Mouse (Mus musculus) MEL (cell line): Measurements from ENCODE around the gene 9530003J23Rik. TPM values are rescaled to one million over a fixed set of nuclear protein-coding genes. Genes with fewer than 3 reads are reported as not detected.
"Not testable (repeated sequence)": the region's sequence is repeated elsewhere in the genome, so short reads cannot be mapped to it uniquely, and the experiment has no call there.

Experiments
- DNase-seq: peaks from one replicate; pipeline ENCODE4 v3.0.0; 2011; ENCODE audit warnings: low read depth, low spot score
- H3K27ac ChIP-seq: 2 replicates; pipeline ENCODE4 v1.5.1; 2012; ENCODE audit warnings: low read depth, mild to moderate bottlenecking, control low read depth, low read length, moderate library complexity; ENCODE audit not compliant: control insufficient read depth
- H3K27me3 ChIP-seq, 2 experiments: fragments of 150-350 bp in 1 of 2; sonication (generic) in 1 of 2; 2 replicates each; pipeline ENCODE4 v1.6.1; 2012; ENCODE audit warnings: low read length in 2 of 2, mild to moderate bottlenecking in 2 of 2, improper control_type of control experiment in 1 of 2, moderate library complexity in 1 of 2; ENCODE audit not compliant: insufficient read depth in 2 of 2, control insufficient read depth in 1 of 2
- H3K36me3 ChIP-seq, 2 experiments: 2 replicates each; pipeline ENCODE4 v1.6.1; 2012 to 2014; ENCODE audit warnings: low read length in 2 of 2, improper control_type of control experiment in 1 of 2, inconsistent platforms in 1 of 2, mild to moderate bottlenecking in 1 of 2; ENCODE audit not compliant: insufficient read depth in 2 of 2, control insufficient read depth in 1 of 2
- H3K4me1 ChIP-seq, 2 experiments: fragments of 150-350 bp in 1 of 2; sonication (generic) in 1 of 2; 2 replicates each; pipeline ENCODE4 v1.6.1; 2012; ENCODE audit warnings: low read length in 2 of 2, improper control_type of control experiment in 1 of 2, mild to moderate bottlenecking in 1 of 2; ENCODE audit not compliant: insufficient read depth in 2 of 2, control insufficient read depth in 1 of 2
- H3K4me3 ChIP-seq, 2 experiments: fragments of 150-350 bp in 1 of 2; sonication (generic) in 1 of 2; 2 replicates each; pipeline ENCODE4 v1.5.1; 2012; ENCODE audit warnings: low read depth in 2 of 2, low read length in 2 of 2, mild to moderate bottlenecking in 2 of 2, moderate library complexity in 2 of 2, control low read depth in 1 of 2, improper control_type of control experiment in 1 of 2; ENCODE audit not compliant: control insufficient read depth in 1 of 2, insufficient read depth in 1 of 2
- H3K79me2 ChIP-seq: 2 replicates; pipeline ENCODE4 v1.6.1; 2012; ENCODE audit warnings: mild to moderate bottlenecking, low read length, moderate library complexity; ENCODE audit not compliant: control insufficient read depth, poor library complexity, insufficient read depth
- H3K9ac ChIP-seq: 2 replicates; pipeline ENCODE4 v1.6.1; 2012; ENCODE audit warnings: low read depth, mild to moderate bottlenecking, control low read depth, low read length, moderate library complexity; ENCODE audit not compliant: control insufficient read depth, poor library complexity, severe bottlenecking
- H3K9me3 ChIP-seq: fragments of 150-350 bp; sonication (generic); replicated peaks from 2 replicates; pipeline ENCODE4 v1.6.1; 2012; ENCODE audit warnings: mild to moderate bottlenecking, low read length, improper control_type of control experiment, moderate library complexity; ENCODE audit not compliant: insufficient read depth
- ELF1 ChIP-seq: IDR thresholded peaks from 2 replicates; pipeline ENCODE4 v1.6.1; 2014; ENCODE audit warnings: low read depth, mild to moderate bottlenecking, inconsistent platforms, low read length, improper control_type of control experiment, moderate library complexity
- ETS1 ChIP-seq: IDR thresholded peaks from 2 replicates; pipeline ENCODE4 v1.6.1; 2012; ENCODE audit warnings: low read depth, mild to moderate bottlenecking, inconsistent platforms, low read length, improper control_type of control experiment, moderate library complexity
- HCFC1 ChIP-seq: IDR thresholded peaks from 2 replicates; pipeline ENCODE4 v1.6.1; 2012; ENCODE audit warnings: low read depth, mild to moderate bottlenecking, inconsistent platforms, low read length, improper control_type of control experiment, moderate library complexity
- MAFK ChIP-seq: IDR thresholded peaks from 2 replicates; pipeline ENCODE4 v1.6.1; 2011; ENCODE audit warnings: low read depth, mild to moderate bottlenecking, low read length, improper control_type of control experiment, borderline replicate concordance
- MAX ChIP-seq: IDR thresholded peaks from 2 replicates; pipeline ENCODE4 v1.6.1; 2011; ENCODE audit warnings: low read length, improper control_type of control experiment
- MAZ ChIP-seq: IDR thresholded peaks from 2 replicates; pipeline ENCODE4 v1.6.1; 2012; ENCODE audit warnings: low read depth, mild to moderate bottlenecking, inconsistent platforms, low read length, improper control_type of control experiment
- POLR2AphosphoS2 ChIP-seq: IDR thresholded peaks from 2 replicates; pipeline ENCODE4 v1.6.1; 2011; ENCODE audit warnings: low read length, improper control_type of control experiment
- POLR2AphosphoS5 ChIP-seq: IDR thresholded peaks from 2 replicates; pipeline ENCODE4 v1.6.1; 2012; ENCODE audit warnings: low read depth, borderline replicate concordance, mild to moderate bottlenecking, inconsistent platforms, low read length, moderate library complexity, mixed read lengths
- TCF12 ChIP-seq: IDR thresholded peaks from 2 replicates; pipeline ENCODE4 v1.6.1; 2014; ENCODE audit warnings: low read depth, mild to moderate bottlenecking, inconsistent platforms, low read length, improper control_type of control experiment, moderate library complexity
- UBTF ChIP-seq: IDR thresholded peaks from 2 replicates; pipeline ENCODE4 v1.6.1; 2012; ENCODE audit warnings: low read depth, mild to moderate bottlenecking, inconsistent platforms, low read length, improper control_type of control experiment, moderate library complexity, borderline replicate concordance; ENCODE audit not compliant: insufficient read depth
- ZMIZ1 ChIP-seq: IDR thresholded peaks from 2 replicates; pipeline ENCODE4 v1.6.1; 2012; ENCODE audit warnings: low read depth, mild to moderate bottlenecking, inconsistent platforms, low read length, improper control_type of control experiment, moderate library complexity
- ZNF384 ChIP-seq: IDR thresholded peaks from 2 replicates; pipeline ENCODE4 v1.6.1; 2012; ENCODE audit warnings: low read depth, mild to moderate bottlenecking, inconsistent platforms, low read length, improper control_type of control experiment
- polyA plus RNA-seq, 2 experiments: library from polyadenylated mRNA; stranded (reverse) in 1 of 2; unstranded in 1 of 2; fragments of >175 nt in 1 of 2; fragments of >200 nt in 1 of 2; gene quantifications; 2 replicates each; pipeline versions ENCODE4 v1.2.1 to v1.2.4; 2012; ENCODE audit warnings: low replicate concordance in 2 of 2, low read depth in 1 of 2; ENCODE audit not compliant: insufficient read length in 2 of 2, insufficient read depth in 1 of 2, missing spikeins in 1 of 2
- total RNA-seq: library from RNA; depleted of rRNA; stranded (reverse); fragments of 300-350 nt; gene quantifications from 2 replicates; pipeline ENCODE4 v1.2.3, GENCODE M21; 2012; rRNA removed

9530003J23Rik gene
- total RNA-seq (not detected in 2 replicates), polyA plus RNA-seq (not detected)

GRCm38 (mm10) chr10:117238603-117239002 lies at the start of gene 9530003J23Rik:
Gene 9530003J23Rik, minus strand, starts transcription at chr10:117238703.
- Histone ChIP-seq H3K27ac (no peak within 1 kb of the TSS), H3K4me3 (no peak within 1 kb of the TSS), H3K36me3 (no peaks in the 10 kb centered on the region), H3K9me3 (no peaks in the 10 kb centered on the region), H3K9ac (no peak within 1 kb of the TSS), H3K4me1 (no peaks in the 10 kb centered on the region), H3K27me3 (peaks cover 3 to 12% of the 10 kb centered on the region in 2 experiments), H3K79me2 (no peaks in the 10 kb centered on the region)
- no peak for TF ChIP-seq TCF12
- DNase-seq = no peak

DNA sequence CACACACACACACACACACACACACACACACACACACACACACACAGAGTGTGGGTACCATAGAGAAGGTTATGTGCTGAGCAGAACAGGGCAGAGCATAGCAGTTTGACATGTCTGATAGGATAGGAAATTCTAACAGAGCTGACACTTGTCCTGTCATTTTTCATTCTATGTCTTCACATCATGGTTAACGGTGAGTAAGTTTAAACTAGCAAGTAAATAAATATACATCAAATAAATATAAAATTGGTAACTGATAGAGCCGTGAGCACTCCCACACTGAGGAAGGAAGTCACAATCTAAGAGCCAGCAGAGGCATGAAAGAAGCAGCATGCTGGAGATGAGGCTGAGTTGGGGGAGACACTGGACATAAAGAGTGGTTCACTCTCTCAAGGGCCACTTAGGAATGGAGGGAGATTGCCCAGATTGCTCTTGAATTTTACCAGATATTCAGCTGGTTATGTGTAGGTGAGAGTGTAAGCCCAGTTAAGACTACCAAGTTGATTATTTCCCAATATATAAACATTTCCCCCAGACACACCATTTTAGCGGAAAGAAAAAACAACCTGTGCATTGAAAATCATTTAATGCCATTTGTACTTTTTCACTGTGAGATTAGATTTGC lies 48.8 kb upstream of the 9530003J23Rik start:
- Histone ChIP-seq H3K27ac (no peak overlapping the region), H3K9me3 (no peaks in the 10 kb centered on the region), H3K4me3 (no peak overlapping the region), H3K4me1 (no peaks in the 10 kb centered on the region), H3K79me2 (no peaks in the 10 kb centered on the region), H3K9ac (no peak overlapping the region), H3K36me3 (no peaks in the 10 kb centered on the region), H3K27me3 (peaks cover 7 to 8% of the 10 kb centered on the region in 2 experiments)
- DNase-seq = no peak
- TF ChIP-seq POLR2AphosphoS2 = no peak
- no peak for TF ChIP-seq ZMIZ1
- TF ChIP-seq, all 39 proteins: peak for 0

- Histone ChIP-seq H3K4me1 (no peaks in the 10 kb centered on the region), H3K27me3 (peaks cover 6 to 7% of the 10 kb centered on the region in 2 experiments), H3K4me3 (no peak overlapping the region)
- no peak for DNase-seq
- TF ChIP-seq MAFK = no peak
- no peak for TF ChIP-seq ELF1
- TF ChIP-seq HCFC1 = no peak
- TF ChIP-seq ETS1 = no peak
- no peak for TF ChIP-seq POLR2AphosphoS5
- no peak for TF ChIP-seq MAZ
- TF ChIP-seq ZNF384 = no peak
- TF ChIP-seq UBTF = no peak
- TF ChIP-seq MAX = no peak
- TF ChIP-seq, all 39 proteins: peak for 0
- Histone ChIP-seq H3K36me3 (no peaks in the 10 kb centered on the region), H3K9me3 (no peaks in the 10 kb centered on the region), H3K9ac (no peak overlapping the region), H3K79me2 (no peaks in the 10 kb centered on the region), H3K27ac (no peak overlapping the region)
Measured at GRCm38 (mm10) chr10:117286366-117286970, 48.0 kb upstream of the 9530003J23Rik start.

- not testable (repeated sequence) for H3K9ac ChIP-seq, H3K4me1 ChIP-seq, H3K79me2 ChIP-seq, H3K36me3 ChIP-seq, DNase-seq, H3K4me3 ChIP-seq, H3K9me3 ChIP-seq, H3K27me3 ChIP-seq, H3K27ac ChIP-seq
Measured at GRCm38 (mm10) chr10:117285584-117285983, 47.1 kb upstream of the 9530003J23Rik start.
